Comparison of ENCODE assay signal across 8 mouse cellular contexts in genomic region chr13:83714466-83715307, GRCm38 (mm10).
DNase-seq lines count a peak whose midpoint lies in the region; ATAC-seq and TF ChIP-seq lines count a peak whose summit lies in the region.

No protein-coding gene starts in this region.

- H3K4me2 ChIP-seq in forebrain, embryonic 11.5 days (ENCODE audit: low read depth, low read length, severe bottlenecking) = peak overlapping the region; percentile 75
- peak overlapping the region; percentile 57; the same call in 1 of the 2 replicates for H3K4me2 ChIP-seq in heart, embryonic 16.5 days (ENCODE audit: low read depth, low read length)
- no peak overlapping the region for H3K4me2 ChIP-seq in liver, embryonic 14.5 days (ENCODE audit: low read depth)
- H3K4me2 ChIP-seq in neural tube, embryonic 13.5 days = peak overlapping the region; percentile 69

- H3K4me1 ChIP-seq in forebrain, embryonic 11.5 days (replicated peaks; ENCODE audit: control insufficient read depth, insufficient read depth, low read length) = peaks cover 8% of the 10 kb centered on the region; the same call in 1 of the 2 replicates
- H3K4me1 ChIP-seq in heart, embryonic 16.5 days (ENCODE audit: control insufficient read depth, insufficient read depth, low read length) = 0 out of 2 replicates have a peak, but pooled peaks cover 4% of the 10 kb centered on the region
- no peaks in the 10 kb centered on the region for H3K4me1 ChIP-seq in liver, embryonic 14.5 days (replicated peaks; ENCODE audit: control insufficient read depth in 2 of 2, insufficient read depth in 2 of 2, low read length in 1 of 2)
- peaks cover 51% of the 10 kb centered on the region for H3K4me1 ChIP-seq in neural tube, embryonic 13.5 days (replicated peaks)

- H3K36me3 ChIP-seq in forebrain, embryonic 11.5 days (ENCODE audit: control insufficient read depth, insufficient read depth, low read length) = no peaks in the 10 kb centered on the region
- H3K36me3 ChIP-seq in heart, embryonic 16.5 days (ENCODE audit: control insufficient read depth, insufficient read depth) = no peaks in the 10 kb centered on the region
- no peaks in the 10 kb centered on the region for H3K36me3 ChIP-seq in liver, embryonic 14.5 days (replicated peaks; ENCODE audit: control insufficient read depth, insufficient read depth, low read depth)
- H3K36me3 ChIP-seq in neural tube, embryonic 13.5 days = no peaks in the 10 kb centered on the region

- H3K9ac ChIP-seq in forebrain, embryonic 11.5 days (ENCODE audit: low read length) = peak overlapping the region; percentile 100
- H3K9ac ChIP-seq in heart, embryonic 16.5 days (ENCODE audit: low read length) = no peak overlapping the region
- H3K9ac ChIP-seq in liver, embryonic 14.5 days (replicated peaks) = no peak overlapping the region
- peak overlapping the region; percentile 100 for H3K9ac ChIP-seq in neural tube, embryonic 13.5 days

- peaks cover 8% of the 10 kb centered on the region; the same call in 1 of the 2 replicates for H3K27me3 ChIP-seq in forebrain, embryonic 11.5 days (ENCODE audit: control insufficient read depth, insufficient read depth, low read length)
- H3K27me3 ChIP-seq in heart, embryonic 16.5 days (ENCODE audit: control insufficient read depth, insufficient read depth, low read length) = peaks cover 73% of the 10 kb centered on the region
- H3K27me3 ChIP-seq in liver, embryonic 14.5 days (ENCODE audit: control insufficient read depth, insufficient read depth, low read length) = peaks cover 75% of the 10 kb centered on the region
- H3K27me3 ChIP-seq in neural tube, embryonic 13.5 days = peaks cover 25% of the 10 kb centered on the region

- ATAC-seq in CD4-positive, CD25-positive, alpha-beta regulatory T cell, adult 4 months = peak; percentile 83
- ATAC-seq in forebrain, embryonic 11.5 days (replicated peaks; ENCODE audit: low FRiP score) = peak; percentile 88
- ATAC-seq in heart, embryonic 16.5 days (replicated peaks; ENCODE audit: extremely low read depth, insufficient read depth, low FRiP score) = no peak; the same call in 1 of the 2 replicates
- no peak for ATAC-seq in liver, embryonic 14.5 days (ENCODE audit: insufficient read depth)
- ATAC-seq in neural tube, embryonic 13.5 days (ENCODE audit: low read depth) = peak; percentile 90

- H3K9me3 ChIP-seq in forebrain, embryonic 11.5 days (ENCODE audit: control insufficient read depth, low read length) = no peaks in the 10 kb centered on the region
- H3K9me3 ChIP-seq in heart, embryonic 16.5 days (replicated peaks; ENCODE audit: control insufficient read depth, low read length) = no peaks in the 10 kb centered on the region
- H3K9me3 ChIP-seq in liver, embryonic 14.5 days (ENCODE audit: control insufficient read depth, low read length) = no peaks in the 10 kb centered on the region
- no peaks in the 10 kb centered on the region for H3K9me3 ChIP-seq in neural tube, embryonic 13.5 days

- no peak for TF ChIP-seq EP300 in liver, embryonic 14.5 days (IDR thresholded peaks at IDR 0.05; ENCODE audit: low read depth)

- peak; percentile 86 for DNase-seq in brain, embryonic 18.5 days (ENCODE audit: low read depth, low spot score)
- DNase-seq in forebrain, embryonic 11.5 days (ENCODE audit: low spot score) = peak; percentile 96
- peak; percentile 79 to 80 for DNase-seq in kidney, postnatal 25 days
- DNase-seq in liver, embryonic 14.5 days (ENCODE audit: low read depth in 3 of 3, low spot score in 3 of 3) = peak in 2 of 3 experiments; percentile 17 to 22
- DNase-seq in telencephalon, adult 2 months (ENCODE audit: low read depth, low spot score) = peak; percentile 90

- WGBS in forebrain, embryonic 11.5 days = 1% methylated on average over 22 of the region's 22 CpGs
- WGBS in heart, embryonic 16.5 days = 2% methylated on average over 22 of the region's 22 CpGs
- 2% methylated on average over 22 of the region's 22 CpGs for WGBS in liver, embryonic 14.5 days (ENCODE audit: insufficient replicate concordance)
- 1% methylated on average over 22 of the region's 22 CpGs for WGBS in neural tube, embryonic 13.5 days

- peak overlapping the region; percentile 85 for H3K4me3 ChIP-seq in forebrain, embryonic 11.5 days (ENCODE audit: low read depth, low read length)
- H3K4me3 ChIP-seq in heart, embryonic 16.5 days (ENCODE audit: low read length) = peak overlapping the region; percentile 34
- no peak overlapping the region for H3K4me3 ChIP-seq in liver, embryonic 14.5 days (ENCODE audit: insufficient read depth in 1 of 2, low read depth in 2 of 2, low read length in 2 of 2)
- H3K4me3 ChIP-seq in neural tube, embryonic 13.5 days = peak overlapping the region; percentile 84

- peak overlapping the region; percentile 100 for H3K27ac ChIP-seq in forebrain, embryonic 11.5 days (ENCODE audit: low read depth, low read length)
- no peak overlapping the region for H3K27ac ChIP-seq in heart, embryonic 16.5 days (ENCODE audit: low read length)
- H3K27ac ChIP-seq in liver, embryonic 14.5 days = no peak overlapping the region
- H3K27ac ChIP-seq in neural tube, embryonic 13.5 days (replicated peaks) = peak overlapping the region; percentile 100

- TF ChIP-seq CTCF in liver, embryonic 14.5 days (IDR thresholded peaks at IDR 0.05; ENCODE audit: low read depth) = peak; percentile 91

Comparison
In these comparisons a context has a peak if more than half of its experiments do, and no peak if none do; other contexts are left out.
1. ATAC-seq: peak in CD4-positive, CD25-positive, alpha-beta regulatory T cell, adult 4 months (single experiment), forebrain, embryonic 11.5 days (single experiment) and neural tube, embryonic 13.5 days (single experiment); none in heart, embryonic 16.5 days (single experiment) and liver, embryonic 14.5 days (single experiment).
2. DNase-seq: peak in every context shown above with its lines; median percentile 96 in forebrain, embryonic 11.5 days; 90 in telencephalon, adult 2 months; 86 in brain, embryonic 18.5 days; 80 in kidney, postnatal 25 days; 20 in liver, embryonic 14.5 days.
3. H3K27ac ChIP-seq: peak in forebrain, embryonic 11.5 days (single experiment) and neural tube, embryonic 13.5 days (single experiment); none in heart, embryonic 16.5 days (single experiment) and liver, embryonic 14.5 days (single experiment).
4. H3K4me3 ChIP-seq: peak in forebrain, embryonic 11.5 days (single experiment), heart, embryonic 16.5 days (single experiment) and neural tube, embryonic 13.5 days (single experiment); none in liver, embryonic 14.5 days (0 of 2).
5. H3K9ac ChIP-seq: peak in forebrain, embryonic 11.5 days (single experiment) and neural tube, embryonic 13.5 days (single experiment); none in heart, embryonic 16.5 days (single experiment) and liver, embryonic 14.5 days (single experiment).